Mouse (Mus musculus) layer of hippocampus, adult 8-10 months (tissue): ENCODE data around the gene Pcgf2. TPM values are rescaled to one million over a fixed set of nuclear protein-coding genes. Genes with fewer than 3 reads are reported as not detected.
"Not testable (repeated sequence)": the region's sequence is repeated elsewhere in the genome, so short reads cannot be mapped to it uniquely, and the experiment has no call there.

Experiments
- DNase-seq, 2 experiments: peaks; one replicate each; pipeline ENCODE4 v3.0.0; 2022; ENCODE audit warnings: low spot score in 2 of 2
- total RNA-seq, 4 experiments: library from RNA; stranded (reverse); gene quantifications; 2 replicates each; pipeline ENCODE4 v1.2.4; 2022

The Pcgf2 gene
- total RNA-seq, 4 experiments from 2014 or later: 23.9 to 35.3 (median 29.0) TPM

GRCm38 (mm10) chr11:97668160-97668559 is 32.1 kb downstream of the Pcgf2 start:
- no peak for DNase-seq

GRCm38 (mm10) chr11:97666794-97667193 is 33.5 kb downstream of the Pcgf2 start:
- DNase-seq: no peak

- DNase-seq: no peak
These were observed 34.1 kb downstream of the Pcgf2 start for GRCm38 (mm10) chr11:97666221-97666620.

GRCm38 (mm10) chr11:97665431-97665830 is 34.9 kb downstream of the Pcgf2 start:
- no peak for DNase-seq

GRCm38 (mm10) chr11:97664771-97665240 is 35.5 kb downstream of the Pcgf2 start:
- no peak for DNase-seq

- DNase-seq: no peak
These were observed 36.0 kb downstream of the Pcgf2 start for GRCm38 (mm10) chr11:97664339-97664665.

GRCm38 (mm10) chr11:97663528-97664338 is 36.6 kb downstream of the Pcgf2 start:
- DNase-seq: no peak

GRCm38 (mm10) chr11:97662893-97663527 is 37.3 kb downstream of the Pcgf2 start, which contains the start of gene Mllt6:
TSS of gene Mllt6 (plus strand) at chr11:97663414.
- peak in 1 of 2 experiments; percentile 55 for DNase-seq

GRCm38 (mm10) chr11:97662207-97662892 is 37.9 kb downstream of the Pcgf2 start:
- no peak for DNase-seq

- no peak for DNase-seq
These were observed 38.6 kb downstream of the Pcgf2 start for GRCm38 (mm10) chr11:97661648-97662133.

GRCm38 (mm10) chr11:97660734-97661647 is 39.3 kb downstream of the Pcgf2 start:
- no peak for DNase-seq

GRCm38 (mm10) chr11:97659990-97660714 is 40.1 kb downstream of the Pcgf2 start:
- peak in 1 of 2 experiments; percentile 70 for DNase-seq

- no peak for DNase-seq
These were observed 40.9 kb downstream of the Pcgf2 start for GRCm38 (mm10) chr11:97659267-97659989.

- DNase-seq: no peak
These were observed 41.5 kb downstream of the Pcgf2 start for GRCm38 (mm10) chr11:97658751-97659266.

- not testable (repeated sequence) for DNase-seq
These were observed 42.3 kb downstream of the Pcgf2 start for GRCm38 (mm10) chr11:97657967-97658366.

GRCm38 (mm10) chr11:97657184-97657945 is 42.9 kb downstream of the Pcgf2 start:
- DNase-seq: no peak

- no peak for DNase-seq
These were observed 43.9 kb downstream of the Pcgf2 start for GRCm38 (mm10) chr11:97656269-97656971.

- no peak for DNase-seq
These were observed 46.1 kb downstream of the Pcgf2 start for GRCm38 (mm10) chr11:97654210-97654609.
